Mouse (Mus musculus) spleen, embryonic (tissue): ENCODE data around the gene Gmip.

ENCODE experiments used
- CTCF ChIA-PET: fragments of 350-600 bp; sonication (Branson Sonifier 250); formaldehyde crosslinking; loops from one replicate; lab custom pipeline; 2022; lab: Charles Lee

Gmip gene

GRCm38 (mm10) chr8:69808094-69808863, at the start of gene Gmip:
Gene Gmip (plus strand): TSS chr8:69808679.
- CTCF ChIA-PET = interaction anchor here (0.6 to 1.2 kb wide), 3 partner anchors 11 to 93 kb away, joined by 3 read pairs; partner anchors contain the start of gene Gm20422

- CTCF ChIA-PET = no interaction called here
Measured at GRCm38 (mm10) chr8:69761814-69762445, 46.5 kb upstream of the Gmip start.

GRCm38 (mm10) chr8:69771221-69771620, 37.3 kb upstream of the Gmip start:
- CTCF ChIA-PET = no interaction called here

GRCm38 (mm10) chr8:69772106-69772505, 36.4 kb upstream of the Gmip start:
- CTCF ChIA-PET = no interaction called here

GRCm38 (mm10) chr8:69774503-69775148, 33.9 kb upstream of the Gmip start, which contains the start of gene Gm20422:
Gene Gm20422 (minus strand): TSS chr8:69774886.
- CTCF ChIA-PET = interaction anchor here (0.6 kb wide), 1 partner anchor 34 kb away, joined by 3 read pairs; no protein-coding TSS in a partner anchor

DNA sequence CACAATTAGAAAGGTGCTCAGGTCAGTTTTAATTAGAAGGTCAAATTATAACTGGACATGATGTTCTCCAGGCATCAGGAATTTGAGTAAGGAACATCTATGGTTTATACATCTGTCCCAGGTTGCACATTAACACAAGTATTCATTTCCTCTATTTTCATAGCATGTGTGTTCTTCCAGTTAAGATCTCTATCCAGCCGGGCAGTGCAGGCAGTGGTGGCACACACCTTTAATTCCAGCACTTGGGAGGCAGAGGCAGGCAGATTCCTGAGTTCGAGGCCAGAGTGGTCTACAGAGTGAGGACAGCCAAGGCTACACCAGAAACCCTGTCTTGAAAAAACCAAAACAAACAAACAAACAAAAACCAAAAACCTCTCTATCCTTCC, 33.3 kb upstream of the Gmip start:
- CTCF ChIA-PET = interaction anchor here (0.6 kb wide), 1 partner anchor 34 kb away, joined by 3 read pairs; no protein-coding TSS in a partner anchor

DNA sequence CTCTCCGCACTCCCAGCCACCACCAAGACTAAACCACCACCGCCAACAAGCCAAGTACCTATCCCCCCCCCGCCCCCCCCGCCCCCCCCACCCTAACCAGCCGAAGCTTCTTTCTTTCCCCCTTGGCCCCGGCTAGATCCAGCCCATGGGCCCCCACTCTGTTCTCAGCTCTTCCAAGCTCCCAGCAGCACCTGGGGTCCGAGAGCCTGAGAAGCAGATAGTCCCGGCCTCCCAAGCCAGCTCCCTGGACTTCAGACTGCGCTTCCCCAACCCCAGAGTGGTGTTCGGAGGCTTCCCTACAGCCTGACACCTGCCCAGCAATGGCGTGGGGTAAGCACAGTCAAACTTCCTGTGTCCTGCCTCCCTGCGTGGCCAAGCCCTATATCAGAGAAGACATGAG, 31.4 kb upstream of the Gmip start:
- CTCF ChIA-PET = interaction anchor here (0.6 kb wide), 1 partner anchor 64 kb away, joined by 3 read pairs; no protein-coding TSS in a partner anchor

DNA sequence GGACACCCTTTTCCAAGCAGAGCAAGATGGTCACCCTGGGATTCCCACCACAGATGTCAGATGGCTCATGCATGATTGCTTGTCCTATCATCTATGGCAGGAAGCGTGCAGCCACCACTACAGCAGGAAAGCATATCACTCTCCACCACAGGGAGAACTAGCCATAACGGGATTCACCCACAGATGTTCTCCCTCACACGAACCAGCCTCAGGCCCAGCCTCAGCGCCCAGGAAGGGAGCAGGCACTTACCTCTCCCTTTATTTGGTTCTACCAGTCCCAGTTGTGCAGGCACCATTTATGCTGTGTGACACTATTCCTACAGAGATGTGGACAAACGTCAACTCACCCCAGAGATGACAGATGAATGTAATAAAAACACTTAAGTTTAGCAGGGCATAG, 19.4 kb upstream of the Gmip start:
- CTCF ChIA-PET = no interaction called here

DNA sequence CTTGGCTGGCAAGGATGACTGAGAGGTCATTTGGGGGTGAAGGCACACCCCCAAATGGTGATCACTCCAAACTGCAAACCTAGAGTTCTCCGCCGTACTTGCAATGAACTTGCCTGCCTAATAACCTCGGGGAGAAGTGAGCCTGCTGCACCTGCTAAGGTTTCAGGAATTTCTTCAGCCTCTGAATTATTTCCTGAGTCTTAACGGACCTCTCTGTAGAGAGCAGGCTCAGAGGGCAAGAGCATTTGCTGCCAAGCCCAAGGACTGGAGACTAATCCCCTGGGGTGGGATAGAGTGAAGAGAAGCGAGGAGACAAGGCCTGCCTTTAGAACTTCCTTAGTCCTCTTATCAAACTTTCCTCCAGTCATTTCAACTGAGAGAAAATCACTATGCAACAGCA, 18.7 kb upstream of the Gmip start:
- CTCF ChIA-PET = no interaction called here

DNA sequence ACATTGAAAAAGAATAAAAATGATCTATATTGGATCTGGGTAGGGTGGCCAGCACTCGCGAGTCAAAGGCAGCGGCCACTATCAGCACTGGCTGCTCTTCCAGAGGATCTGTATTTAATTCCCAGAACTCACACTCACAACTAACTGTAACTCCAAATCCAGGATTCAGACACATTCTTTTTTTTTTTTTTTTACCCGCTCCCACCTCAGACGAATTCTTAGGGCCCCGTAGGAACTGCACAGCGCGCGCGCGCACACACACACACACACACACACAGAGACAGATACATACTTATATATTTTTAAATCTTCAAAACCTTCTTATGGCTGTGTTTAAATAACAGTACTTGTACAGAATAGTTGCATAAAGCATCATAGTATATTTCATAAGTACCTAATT, 18.1 kb upstream of the Gmip start:
- CTCF ChIA-PET = no interaction called here

DNA sequence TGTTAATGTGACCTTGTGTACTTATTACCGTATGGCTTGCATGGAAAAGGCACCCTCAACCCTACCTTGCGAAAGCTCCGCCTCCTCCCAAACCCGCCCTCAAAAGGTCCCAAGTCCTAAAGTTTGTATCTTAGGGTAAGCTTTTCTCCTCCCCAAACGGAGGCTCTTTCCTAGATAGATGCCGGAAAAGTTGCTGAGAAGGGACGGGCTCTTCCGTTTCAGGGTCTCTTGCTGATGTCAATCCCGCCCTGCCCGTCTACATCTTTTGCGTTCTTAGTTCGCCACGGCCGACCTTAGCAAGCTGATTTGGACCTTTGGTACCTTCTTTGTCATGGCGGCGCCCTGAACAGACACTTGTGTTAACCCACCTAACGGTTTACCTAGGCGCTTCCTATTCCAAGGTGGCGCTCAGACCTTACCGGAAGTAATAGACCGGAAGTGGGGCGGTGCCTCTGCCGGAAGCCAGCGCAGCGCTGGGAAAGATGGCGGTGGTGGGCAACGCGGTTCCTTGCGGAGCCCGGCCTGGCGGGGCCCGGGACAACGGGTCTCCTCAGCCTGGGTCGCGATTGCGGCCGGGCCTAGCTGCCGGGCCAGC, 17.6 kb upstream of the Gmip start, which contains the start of the genes Atp13a1 and Zfp866:
Atp13a1 (plus strand) TSS at position 391 of the 595 bp plus-strand sequence.
Zfp866 (minus strand) TSS at position 406 of the 595 bp plus-strand sequence.
- CTCF ChIA-PET = no interaction called here

GRCm38 (mm10) chr8:69791415-69792068, 16.9 kb upstream of the Gmip start:
- CTCF ChIA-PET = interaction anchor here (0.6 kb wide), 1 partner anchor 441 kb away, joined by 4 read pairs; no protein-coding TSS in a partner anchor

GRCm38 (mm10) chr8:69793666-69794065, 14.8 kb upstream of the Gmip start:
- CTCF ChIA-PET = interaction anchor here (0.6 kb wide), 1 partner anchor 12 kb away, joined by 6 read pairs; no protein-coding TSS in a partner anchor

DNA sequence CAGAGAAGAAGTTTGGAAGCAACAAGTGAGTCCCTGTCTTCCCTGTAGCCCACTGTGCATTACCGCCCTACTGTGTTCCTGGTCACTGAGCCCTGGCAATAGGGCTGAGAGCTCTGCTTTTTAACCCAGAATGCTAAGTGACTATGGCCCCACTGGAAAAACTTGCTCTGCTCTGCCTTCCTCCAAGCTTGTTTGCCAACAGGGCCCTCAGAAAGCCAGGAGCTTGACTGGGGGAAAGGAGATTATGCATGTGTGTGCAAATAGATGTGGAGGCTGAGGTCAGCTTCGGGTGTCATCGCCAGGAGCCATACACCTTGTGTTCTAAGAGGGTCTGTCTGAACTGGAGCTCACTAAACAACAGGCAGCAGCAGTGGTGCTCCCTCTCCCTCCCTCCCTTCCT, 14.4 kb upstream of the Gmip start:
- CTCF ChIA-PET = no interaction called here

DNA sequence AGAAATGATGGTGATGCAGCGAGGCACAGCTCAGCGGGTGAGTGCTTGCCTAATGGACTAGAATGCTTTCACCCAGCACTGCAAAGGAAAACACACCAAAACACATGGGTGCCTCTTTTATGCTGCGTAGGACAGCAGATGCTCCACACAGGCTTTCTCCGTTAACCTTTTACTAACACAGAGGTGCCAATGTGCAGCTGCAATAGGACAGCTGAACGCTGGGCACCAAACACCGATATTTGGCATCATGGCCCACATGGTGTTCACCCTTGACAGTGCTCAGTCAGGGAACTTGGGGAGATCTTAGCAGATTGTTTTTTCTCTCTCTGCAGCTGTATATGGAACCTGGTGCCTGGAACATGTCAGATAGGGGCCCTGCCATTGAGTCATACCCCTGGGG, 13.6 kb upstream of the Gmip start:
- CTCF ChIA-PET = no interaction called here

GRCm38 (mm10) chr8:69796721-69797345, 11.6 kb upstream of the Gmip start:
- CTCF ChIA-PET = interaction anchor here (0.6 kb wide), 1 partner anchor 47 kb away, joined by 3 read pairs; the partner anchor contains the start of gene Zfp963

DNA sequence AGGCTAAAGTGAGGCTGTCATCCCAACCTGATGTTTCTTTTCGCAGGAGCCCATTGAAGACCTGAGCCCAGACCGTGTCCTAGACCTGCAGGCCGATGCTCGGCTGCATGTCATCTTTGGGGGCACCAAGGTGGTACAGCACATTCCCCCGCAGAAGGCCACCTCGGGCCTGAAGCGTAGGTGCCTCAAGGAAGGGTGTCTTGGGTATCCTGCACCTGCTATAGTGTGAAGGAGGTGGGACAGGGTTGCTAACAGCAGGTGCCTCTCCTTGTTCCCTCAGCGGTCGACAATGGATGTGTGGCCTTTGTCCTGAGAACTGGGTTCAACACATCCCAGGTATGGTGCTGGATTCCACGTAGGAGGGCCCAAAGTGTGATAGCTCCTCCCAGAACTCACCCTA, 10.8 kb upstream of the Gmip start:
- CTCF ChIA-PET = no interaction called here

- CTCF ChIA-PET = no interaction called here
Measured at GRCm38 (mm10) chr8:69799261-69799660, 9.2 kb upstream of the Gmip start.

DNA sequence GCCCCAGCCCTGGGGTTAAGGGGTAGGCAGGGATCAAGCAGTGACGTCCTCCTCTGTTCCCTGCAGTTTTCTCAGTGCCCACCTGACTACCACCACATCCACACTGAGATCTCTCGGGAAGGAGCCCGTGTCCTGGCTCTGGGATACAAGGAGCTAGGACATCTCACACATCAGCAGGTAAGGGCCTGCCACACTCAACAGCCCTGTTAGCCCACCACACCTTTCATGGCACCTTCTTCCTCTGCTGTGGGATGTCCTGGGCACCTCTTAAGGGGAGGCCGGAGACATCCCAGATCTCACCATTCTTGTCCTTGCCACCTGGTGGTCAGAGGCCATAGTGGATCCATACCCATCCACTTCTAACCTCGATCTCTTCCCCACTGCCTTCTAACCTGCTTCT, 8.5 kb upstream of the Gmip start:
- CTCF ChIA-PET = no interaction called here

GRCm38 (mm10) chr8:69801796-69802195, 6.7 kb upstream of the Gmip start:
- CTCF ChIA-PET = no interaction called here

- CTCF ChIA-PET = no interaction called here
Measured at GRCm38 (mm10) chr8:69802216-69802615, 6.3 kb upstream of the Gmip start.
